Mouse (Mus musculus): Measurements from ENCODE around the gene Stx8. TPM values are rescaled to one million over a fixed set of nuclear protein-coding genes. Genes with fewer than 3 reads are reported as not detected.

Stx8 gene
- polyA plus RNA-seq, 1 experiment from 2014 or later: 64.6 TPM

DNA sequence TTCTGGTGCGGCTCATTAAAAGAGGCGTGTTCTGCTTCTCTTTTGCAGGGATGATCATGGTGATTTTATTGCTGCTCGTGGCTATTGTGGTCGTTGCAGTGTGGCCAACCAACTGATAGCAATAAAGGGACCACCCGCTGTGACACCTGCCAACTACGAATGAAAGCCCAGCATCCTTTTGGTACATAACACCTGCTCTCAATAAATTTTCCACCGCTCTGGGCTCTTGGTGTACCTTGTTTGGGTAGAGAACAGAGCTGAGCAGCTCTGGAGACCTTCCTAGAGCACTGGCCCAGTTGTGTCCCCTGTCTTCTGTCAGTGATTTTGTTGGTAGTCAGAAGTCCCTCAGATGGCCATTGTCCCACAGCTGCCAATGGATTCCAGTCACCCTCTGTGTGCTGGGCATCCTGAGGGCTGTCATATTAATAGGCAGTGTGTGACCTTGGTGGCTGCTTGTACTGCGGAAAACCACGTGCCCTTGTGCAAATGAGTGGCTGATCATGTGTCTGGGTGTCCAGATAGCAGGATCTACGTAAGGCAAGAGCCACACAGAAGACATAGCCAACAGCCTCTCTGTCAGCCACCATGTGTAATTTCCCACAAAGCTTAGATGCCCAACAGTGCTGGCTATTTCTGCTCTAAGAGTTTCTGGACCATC lies 237.8 kb downstream of the Stx8 start:
- 26% methylated on average over 10 of the region's 10 CpGs for WGBS
- ATAC-seq (ENCODE audit: low FRiP score): no peak
- no peaks in the 10 kb centered on the region for H3K9me3 ChIP-seq (replicated peaks)
- 0 out of 2 replicates have a peak overlapping the region, but pooled peaks have one; percentile 23 for H3K27ac ChIP-seq (replicated peaks)
- no peak overlapping the region for H3K4me2 ChIP-seq
- no peak overlapping the region for H3K9ac ChIP-seq (replicated peaks)
- no peaks in the 10 kb centered on the region for H3K36me3 ChIP-seq
- no peak overlapping the region for H3K4me3 ChIP-seq (replicated peaks)
- H3K4me1 ChIP-seq: peaks cover 30% of the 10 kb centered on the region
- H3K27me3 ChIP-seq (replicated peaks): no peaks in the 10 kb centered on the region

GRCm38 (mm10) chr11:68204407-68204806 lies 238.4 kb downstream of the Stx8 start:
- Histone ChIP-seq H3K4me3 (replicated peaks) (no peak overlapping the region), H3K9ac (replicated peaks) (no peak overlapping the region), H3K4me1 (peaks cover 30% of the 10 kb centered on the region), H3K27me3 (replicated peaks) (no peaks in the 10 kb centered on the region), H3K36me3 (no peaks in the 10 kb centered on the region), H3K27ac (replicated peaks) (0 out of 2 replicates have a peak overlapping the region, but pooled peaks have one; percentile 23), H3K9me3 (replicated peaks) (no peaks in the 10 kb centered on the region), H3K4me2 (no peak overlapping the region)
- ATAC-seq (ENCODE audit: low FRiP score): no peak
- 84% methylated on average over 5 of the region's 5 CpGs for WGBS

DNA sequence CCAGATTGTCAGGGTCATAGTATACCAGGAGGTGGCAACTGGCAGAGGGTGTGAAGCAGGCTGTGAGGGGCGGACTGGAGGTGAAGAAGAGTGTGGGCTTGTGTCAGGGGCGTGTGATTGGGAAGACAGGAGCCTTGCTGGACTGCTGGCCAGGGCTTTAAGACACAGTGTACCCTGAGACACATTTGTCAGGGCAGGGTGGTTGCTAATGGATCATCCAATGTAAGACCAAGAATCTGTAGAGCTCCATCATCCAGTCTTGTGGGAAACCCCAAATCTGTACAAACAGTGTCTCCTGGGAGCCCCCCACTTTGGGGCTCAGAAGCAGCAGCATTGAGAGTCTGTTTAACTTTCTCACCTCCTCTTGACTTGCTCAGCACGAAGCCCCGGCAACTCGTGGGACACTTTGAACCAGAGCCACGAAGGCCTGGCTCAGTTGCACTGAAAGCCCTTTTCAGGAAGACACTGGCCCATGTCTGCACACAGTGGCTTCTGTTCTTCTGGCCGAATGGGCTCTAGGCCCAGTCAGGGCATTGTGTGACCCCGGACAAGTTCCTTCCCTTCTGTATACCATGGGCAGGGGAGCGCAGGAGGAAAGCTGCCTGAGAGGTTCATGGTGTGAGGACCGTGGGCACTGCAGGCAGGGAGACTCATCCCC lies 239.7 kb downstream of the Stx8 start:
- no peak overlapping the region for H3K9ac ChIP-seq (replicated peaks)
- no peaks in the 10 kb centered on the region for H3K36me3 ChIP-seq
- no peak overlapping the region for H3K4me3 ChIP-seq (replicated peaks)
- H3K27me3 ChIP-seq (replicated peaks): no peaks in the 10 kb centered on the region
- H3K4me1 ChIP-seq: peaks cover 26% of the 10 kb centered on the region
- peak; percentile 62 for ATAC-seq (ENCODE audit: low FRiP score)
- peak overlapping the region; percentile 41 for H3K27ac ChIP-seq (replicated peaks)
- 77% methylated on average over 10 of the region's 10 CpGs for WGBS
- H3K4me2 ChIP-seq: no peak overlapping the region
- no peaks in the 10 kb centered on the region for H3K9me3 ChIP-seq (replicated peaks)

GRCm38 (mm10) chr11:68208023-68208422 lies 242.0 kb downstream of the Stx8 start:
- no peak for ATAC-seq (ENCODE audit: low FRiP score)
- H3K4me1 ChIP-seq: peaks cover 20% of the 10 kb centered on the region; the same call in 1 of the 2 replicates
- H3K4me2 ChIP-seq: no peak overlapping the region
- no peak overlapping the region for H3K9ac ChIP-seq (replicated peaks)
- 90% methylated on average over 2 of the region's 2 CpGs for WGBS
- no peaks in the 10 kb centered on the region for H3K9me3 ChIP-seq (replicated peaks)
- H3K36me3 ChIP-seq: no peaks in the 10 kb centered on the region
- H3K4me3 ChIP-seq (replicated peaks): no peak overlapping the region
- H3K27ac ChIP-seq (replicated peaks): 0 out of 2 replicates have a peak overlapping the region, but pooled peaks have one; percentile 13
- H3K27me3 ChIP-seq (replicated peaks): no peaks in the 10 kb centered on the region

DNA sequence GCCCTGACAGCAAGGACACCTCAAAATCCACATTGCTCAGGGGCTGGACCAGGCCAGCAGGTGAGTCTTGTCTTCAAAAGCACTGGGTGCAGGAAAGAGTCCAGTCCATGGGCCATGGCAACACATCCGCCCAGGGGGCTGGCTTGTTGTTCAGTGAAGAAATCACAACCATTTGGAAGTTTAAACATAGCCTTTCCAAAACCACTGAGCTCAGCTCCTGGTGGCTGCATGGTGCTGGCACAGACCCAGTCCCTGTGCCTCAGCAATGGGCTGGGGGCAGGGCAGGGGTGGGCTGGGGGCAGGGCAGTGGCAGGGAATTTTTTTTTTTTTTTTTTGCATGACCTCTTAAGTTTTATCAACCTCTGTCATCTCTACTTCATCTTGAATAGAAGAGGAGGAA lies 242.6 kb downstream of the Stx8 start:
- Histone ChIP-seq H3K4me2 (no peak overlapping the region), H3K27ac (replicated peaks) (0 out of 2 replicates have a peak overlapping the region, but pooled peaks have one; percentile 13), H3K4me1 (peaks cover 16% of the 10 kb centered on the region; the same call in 1 of the 2 replicates), H3K9ac (replicated peaks) (no peak overlapping the region), H3K4me3 (replicated peaks) (no peak overlapping the region), H3K36me3 (no peaks in the 10 kb centered on the region), H3K27me3 (replicated peaks) (no peaks in the 10 kb centered on the region), H3K9me3 (replicated peaks) (no peaks in the 10 kb centered on the region)
- no peak for ATAC-seq (ENCODE audit: low FRiP score)
- 87% methylated on average over 1 of the region's 1 CpGs for WGBS

- ATAC-seq (ENCODE audit: low FRiP score): no peak
- H3K9me3 ChIP-seq (replicated peaks): no peaks in the 10 kb centered on the region
- no peaks in the 10 kb centered on the region for H3K27me3 ChIP-seq (replicated peaks)
- no peak overlapping the region for H3K4me2 ChIP-seq
- H3K27ac ChIP-seq (replicated peaks): no peak overlapping the region
- H3K4me1 ChIP-seq: peaks cover 14% of the 10 kb centered on the region; the same call in 1 of the 2 replicates
- no peak overlapping the region for H3K9ac ChIP-seq (replicated peaks)
- 92% methylated on average over 4 of the region's 4 CpGs for WGBS
- H3K4me3 ChIP-seq (replicated peaks): no peak overlapping the region
- H3K36me3 ChIP-seq: no peaks in the 10 kb centered on the region
Observed at GRCm38 (mm10) chr11:68209506-68209905, 243.5 kb downstream of the Stx8 start.

- H3K27ac ChIP-seq (replicated peaks): no peak overlapping the region
- H3K9ac ChIP-seq (replicated peaks): no peak overlapping the region
- no peaks in the 10 kb centered on the region for H3K36me3 ChIP-seq
- peaks cover 26% of the 10 kb centered on the region for H3K4me1 ChIP-seq
- H3K9me3 ChIP-seq (replicated peaks): no peaks in the 10 kb centered on the region
- no peak overlapping the region for H3K4me3 ChIP-seq (replicated peaks)
- no peak for ATAC-seq (ENCODE audit: low FRiP score)
- no peaks in the 10 kb centered on the region for H3K27me3 ChIP-seq (replicated peaks)
- no peak overlapping the region for H3K4me2 ChIP-seq
- WGBS: 96% methylated on average over 5 of the region's 5 CpGs
Observed at GRCm38 (mm10) chr11:68210714-68211113, 244.7 kb downstream of the Stx8 start.

DNA sequence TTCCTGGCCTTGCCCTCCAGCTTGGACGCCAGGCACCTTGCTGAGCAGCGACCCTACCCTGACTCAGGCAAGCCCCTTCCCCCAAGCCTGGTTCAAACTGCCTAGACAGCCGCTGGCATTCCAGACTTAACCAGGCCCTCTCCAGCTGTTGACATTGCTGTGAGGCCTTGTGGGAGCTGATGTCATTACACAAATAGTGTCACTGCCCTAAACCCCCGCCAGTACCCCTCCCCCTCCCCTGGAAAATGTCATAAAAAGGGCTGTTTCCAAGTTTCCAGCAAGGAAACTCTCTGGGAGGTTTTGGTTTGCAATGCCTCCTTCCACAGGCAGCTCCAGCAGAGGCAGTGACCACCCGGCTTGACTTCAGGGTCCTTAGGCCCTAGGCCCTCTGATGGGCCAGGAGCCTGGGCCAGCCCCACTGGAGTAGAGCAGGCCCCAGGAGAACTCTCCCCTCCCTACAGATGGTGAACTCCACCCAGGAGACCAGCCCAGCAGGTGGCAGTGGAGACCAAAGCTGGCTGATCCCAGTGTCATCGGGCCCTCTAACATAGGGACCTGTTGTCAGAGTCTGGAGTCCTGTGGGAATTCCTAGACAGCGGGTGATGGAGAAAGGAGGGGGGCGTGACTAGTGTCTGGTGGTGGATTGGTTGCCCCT lies 246.1 kb downstream of the Stx8 start:
- no peak overlapping the region for H3K9ac ChIP-seq (replicated peaks)
- H3K4me1 ChIP-seq: peaks cover 37% of the 10 kb centered on the region
- ATAC-seq (ENCODE audit: low FRiP score): no peak
- no peaks in the 10 kb centered on the region for H3K27me3 ChIP-seq (replicated peaks)
- H3K36me3 ChIP-seq: no peaks in the 10 kb centered on the region
- no peak overlapping the region for H3K27ac ChIP-seq (replicated peaks)
- H3K4me2 ChIP-seq: no peak overlapping the region
- no peak overlapping the region for H3K4me3 ChIP-seq (replicated peaks)
- H3K9me3 ChIP-seq (replicated peaks): no peaks in the 10 kb centered on the region
- 33% methylated on average over 8 of the region's 8 CpGs for WGBS

GRCm38 (mm10) chr11:68213896-68214295 lies 247.9 kb downstream of the Stx8 start:
- peaks cover 30% of the 10 kb centered on the region for H3K4me1 ChIP-seq
- WGBS: 74% methylated on average over 3 of the region's 3 CpGs
- no peaks in the 10 kb centered on the region for H3K27me3 ChIP-seq (replicated peaks)
- H3K36me3 ChIP-seq: no peaks in the 10 kb centered on the region
- H3K4me3 ChIP-seq (replicated peaks): no peak overlapping the region
- no peaks in the 10 kb centered on the region for H3K9me3 ChIP-seq (replicated peaks)
- H3K27ac ChIP-seq (replicated peaks): no peak overlapping the region
- H3K9ac ChIP-seq (replicated peaks): no peak overlapping the region
- H3K4me2 ChIP-seq: no peak overlapping the region
- ATAC-seq (ENCODE audit: low FRiP score): no peak

DNA sequence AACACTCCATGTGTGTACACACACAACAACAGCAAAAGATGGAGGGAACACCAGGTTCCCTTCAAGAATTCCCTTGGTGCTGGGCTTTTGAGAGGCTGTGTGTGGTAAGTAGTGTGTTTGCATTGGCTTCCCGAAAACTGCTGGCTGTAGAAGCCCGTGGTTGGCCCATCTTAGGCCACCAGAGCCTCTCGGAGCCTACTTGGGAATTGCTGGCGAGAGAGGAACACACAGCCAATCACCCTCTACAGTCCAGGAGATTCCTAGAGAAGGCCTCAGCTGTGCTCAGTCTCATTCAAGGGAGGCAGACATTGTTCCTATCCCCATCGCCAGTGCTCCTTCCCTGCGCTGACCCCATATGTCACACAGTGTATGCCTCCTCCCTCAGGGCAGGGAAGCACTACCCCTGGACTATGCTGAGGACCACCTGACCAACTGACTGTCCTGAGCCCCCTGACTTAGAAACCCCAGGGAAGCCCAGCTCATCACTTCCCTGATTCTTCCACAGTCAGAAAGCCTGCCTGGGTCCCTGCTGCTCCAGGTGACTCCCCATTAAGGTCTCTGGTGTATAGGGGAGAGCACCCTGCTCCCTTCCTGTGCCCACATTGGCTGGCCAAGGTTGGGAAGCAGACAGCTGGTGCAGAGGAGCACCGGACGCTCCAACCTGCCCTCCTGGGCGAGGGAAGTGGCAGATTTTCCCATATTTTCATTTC lies 248.7 kb downstream of the Stx8 start:
- Histone ChIP-seq H3K9me3 (replicated peaks) (no peaks in the 10 kb centered on the region), H3K27ac (replicated peaks) (peak overlapping the region; percentile 42), H3K4me1 (peaks cover 33% of the 10 kb centered on the region), H3K4me2 (no peak overlapping the region), H3K9ac (replicated peaks) (no peak overlapping the region), H3K36me3 (no peaks in the 10 kb centered on the region), H3K4me3 (replicated peaks) (no peak overlapping the region), H3K27me3 (replicated peaks) (no peaks in the 10 kb centered on the region)
- no peak for ATAC-seq (ENCODE audit: low FRiP score)
- 35% methylated on average over 9 of the region's 9 CpGs for WGBS

GRCm38 (mm10) chr11:68215206-68215912 lies 249.4 kb downstream of the Stx8 start:
- no peaks in the 10 kb centered on the region for H3K36me3 ChIP-seq
- no peak overlapping the region for H3K4me2 ChIP-seq
- WGBS: 17% methylated on average over 6 of the region's 6 CpGs

More at GRCm38 (mm10) chr11:68215206-68215912, 249.4 kb downstream of the Stx8 start:
- H3K9me3 ChIP-seq (replicated peaks): no peaks in the 10 kb centered on the region
- H3K27me3 ChIP-seq (replicated peaks): no peaks in the 10 kb centered on the region
- H3K27ac ChIP-seq (replicated peaks): peak overlapping the region; percentile 42
- H3K9ac ChIP-seq (replicated peaks): no peak overlapping the region
- peaks cover 34% of the 10 kb centered on the region for H3K4me1 ChIP-seq
- peak; percentile 54; the same call in 1 of the 2 replicates for ATAC-seq (ENCODE audit: low FRiP score)
- H3K4me3 ChIP-seq (replicated peaks): no peak overlapping the region
